Mouse (Mus musculus): ENCODE results near the gene Pnkp. TPM values are rescaled to one million over a fixed set of nuclear protein-coding genes. Genes with fewer than 3 reads are reported as not detected.
A peak's percentile ranks its signal among the peaks of the same experiment; 100 is the strongest.

Pnkp gene
- polyA plus RNA-seq, 1 experiment, result 53.4 TPM

- peaks cover 21% of the 10 kb centered on the region for H3K4me1 ChIP-seq (ENCODE audit: control insufficient read depth, insufficient read depth, low read length)
- TF ChIP-seq CTCF (conservative IDR thresholded peaks at IDR 0.05; ENCODE audit: insufficient read depth, insufficient read length, low read depth, low read length) (no peak), POLR2A (IDR thresholded peaks at IDR 0.05; ENCODE audit: low read depth, low read length) (peak; percentile 72)
- peak within 1 kb of the TSS; percentile 79 for H3K4me3 ChIP-seq (ENCODE audit: insufficient read depth, low read depth, low read length)
- no peaks in the 10 kb centered on the region for H3K27me3 ChIP-seq (replicated peaks; ENCODE audit: control insufficient read depth, insufficient read depth, low read length)
- under 1% methylated on average over 54 of the region's 54 CpGs for WGBS
- 0 out of 2 replicates have a peak, but pooled peaks cover 4% of the 10 kb centered on the region for H3K36me3 ChIP-seq (ENCODE audit: control insufficient read depth, insufficient read depth, low read length)
- peak within 1 kb of the TSS; percentile 98 for H3K27ac ChIP-seq (ENCODE audit: insufficient read depth, low read depth, low read length)
- DNase-seq, result peak; percentile 100
These were observed 8.2 kb upstream of the Pnkp start, which contains the start of the genes Akt1s1 and Tbc1d17 for GRCm38 (mm10) chr7:44848561-44849415. Gene Akt1s1, plus strand, starts transcription at chr7:44848991. Gene Tbc1d17, minus strand, starts transcription at chr7:44849079.

- 0 out of 2 replicates have a peak, but pooled peaks cover 4% of the 10 kb centered on the region for H3K36me3 ChIP-seq (ENCODE audit: control insufficient read depth, insufficient read depth, low read length)
- no peaks in the 10 kb centered on the region for H3K27me3 ChIP-seq (replicated peaks; ENCODE audit: control insufficient read depth, insufficient read depth, low read length)
- H3K4me1 ChIP-seq (ENCODE audit: control insufficient read depth, insufficient read depth, low read length), result peaks cover 21% of the 10 kb centered on the region
- peak; percentile 96 for DNase-seq
- under 1% methylated on average over 41 of the region's 41 CpGs for WGBS
- H3K27ac ChIP-seq (ENCODE audit: insufficient read depth, low read depth, low read length), result peak overlapping the region; percentile 98
- peak overlapping the region; percentile 79 for H3K4me3 ChIP-seq (ENCODE audit: insufficient read depth, low read depth, low read length)
- TF ChIP-seq CTCF (conservative IDR thresholded peaks at IDR 0.05; ENCODE audit: insufficient read depth, insufficient read length, low read depth, low read length) (no peak), POLR2A (IDR thresholded peaks at IDR 0.05; ENCODE audit: low read depth, low read length) (peak; percentile 3)
These were observed 7.4 kb upstream of the Pnkp start for GRCm38 (mm10) chr7:44849416-44850111.

- DNase-seq, result peak; percentile 84
- 0% methylated on average over 33 of the region's 33 CpGs for WGBS
These were observed 6.8 kb upstream of the Pnkp start for GRCm38 (mm10) chr7:44850146-44850545.

GRCm38 (mm10) chr7:44850789-44851624 is 5.9 kb upstream of the Pnkp start:
- DNase-seq, result no peak
- Histone ChIP-seq H3K4me3 (ENCODE audit: insufficient read depth, low read depth, low read length) (peak overlapping the region; percentile 79), H3K36me3 (ENCODE audit: control insufficient read depth, insufficient read depth, low read length) (0 out of 2 replicates have a peak, but pooled peaks cover 2% of the 10 kb centered on the region), H3K27me3 (replicated peaks; ENCODE audit: control insufficient read depth, insufficient read depth, low read length) (no peaks in the 10 kb centered on the region), H3K4me1 (ENCODE audit: control insufficient read depth, insufficient read depth, low read length) (peaks cover 26% of the 10 kb centered on the region), H3K27ac (ENCODE audit: insufficient read depth, low read depth, low read length) (peak overlapping the region; percentile 98; the same call in 1 of the 2 replicates)
- WGBS, result 59% methylated on average over 8 of the region's 8 CpGs
- TF ChIP-seq POLR2A (IDR thresholded peaks at IDR 0.05; ENCODE audit: low read depth, low read length), result no peak

More at GRCm38 (mm10) chr7:44850146-44850545, 6.8 kb upstream of the Pnkp start:
- Histone ChIP-seq H3K27ac (ENCODE audit: insufficient read depth, low read depth, low read length) (peak overlapping the region; percentile 98), H3K27me3 (replicated peaks; ENCODE audit: control insufficient read depth, insufficient read depth, low read length) (no peaks in the 10 kb centered on the region), H3K4me3 (ENCODE audit: insufficient read depth, low read depth, low read length) (peak overlapping the region; percentile 79), H3K36me3 (ENCODE audit: control insufficient read depth, insufficient read depth, low read length) (0 out of 2 replicates have a peak, but pooled peaks cover 4% of the 10 kb centered on the region), H3K4me1 (ENCODE audit: control insufficient read depth, insufficient read depth, low read length) (peaks cover 23% of the 10 kb centered on the region)
- no peak for TF ChIP-seq POLR2A (IDR thresholded peaks at IDR 0.05; ENCODE audit: low read depth, low read length)
- TF ChIP-seq CTCF (conservative IDR thresholded peaks at IDR 0.05; ENCODE audit: insufficient read depth, insufficient read length, low read depth, low read length), result no peak

- TF ChIP-seq POLR2A (IDR thresholded peaks at IDR 0.05; ENCODE audit: low read depth, low read length), result no peak
- no peak for TF ChIP-seq CTCF (conservative IDR thresholded peaks at IDR 0.05; ENCODE audit: insufficient read depth, insufficient read length, low read depth, low read length)
- H3K4me1 ChIP-seq (ENCODE audit: control insufficient read depth, insufficient read depth, low read length), result peaks cover 30% of the 10 kb centered on the region
- no peak overlapping the region for H3K4me3 ChIP-seq (ENCODE audit: insufficient read depth, low read depth, low read length)
- DNase-seq, result no peak
- WGBS, result 86% methylated on average over 12 of the region's 12 CpGs
- no peaks in the 10 kb centered on the region for H3K36me3 ChIP-seq (ENCODE audit: control insufficient read depth, insufficient read depth, low read length)
- H3K27ac ChIP-seq (ENCODE audit: insufficient read depth, low read depth, low read length), result no peak overlapping the region
- no peaks in the 10 kb centered on the region for H3K27me3 ChIP-seq (replicated peaks; ENCODE audit: control insufficient read depth, insufficient read depth, low read length)
These were observed 5.2 kb upstream of the Pnkp start for GRCm38 (mm10) chr7:44851625-44852234.

- peaks cover 30% of the 10 kb centered on the region for H3K4me1 ChIP-seq (ENCODE audit: control insufficient read depth, insufficient read depth, low read length)
- no peak for DNase-seq
- no peaks in the 10 kb centered on the region for H3K36me3 ChIP-seq (ENCODE audit: control insufficient read depth, insufficient read depth, low read length)
- no peaks in the 10 kb centered on the region for H3K27me3 ChIP-seq (replicated peaks; ENCODE audit: control insufficient read depth, insufficient read depth, low read length)
- TF ChIP-seq POLR2A (IDR thresholded peaks at IDR 0.05; ENCODE audit: low read depth, low read length), result no peak
- no peak for TF ChIP-seq CTCF (conservative IDR thresholded peaks at IDR 0.05; ENCODE audit: insufficient read depth, insufficient read length, low read depth, low read length)
- H3K4me3 ChIP-seq (ENCODE audit: insufficient read depth, low read depth, low read length), result no peak overlapping the region
- 87% methylated on average over 36 of the region's 36 CpGs for WGBS
- H3K27ac ChIP-seq (ENCODE audit: insufficient read depth, low read depth, low read length), result no peak overlapping the region
These were observed 4.5 kb upstream of the Pnkp start for GRCm38 (mm10) chr7:44852259-44853027.
